Mouse (Mus musculus): ENCODE results near the gene Sh3gl1.

- TF ChIP-seq POLR2A (IDR thresholded peaks at IDR 0.05; ENCODE audit: borderline replicate concordance, control insufficient read depth, low read depth, low read length) (no peak), CTCF (IDR thresholded peaks at IDR 0.05; ENCODE audit: control insufficient read depth, insufficient read depth, low read length) (no peak)
These were observed 4.2 kb downstream of the Sh3gl1 start for GRCm38 (mm10) chr17:56032127-56032733.

All from bone marrow, adult 2 months (tissue).